Mouse (Mus musculus) regulatory T cell (primary cell): ENCODE measurements around the gene Dnajc3.

Experiments used
- in situ Hi-C: fragments of 300-600 bp; cut with MboI, MseI; formaldehyde crosslinking; loops from one replicate; pipeline ENCODE4 v1.15.1; 2025; ENCODE audit warnings: high pct_unique_total_duplicates

The Dnajc3 gene

DNA sequence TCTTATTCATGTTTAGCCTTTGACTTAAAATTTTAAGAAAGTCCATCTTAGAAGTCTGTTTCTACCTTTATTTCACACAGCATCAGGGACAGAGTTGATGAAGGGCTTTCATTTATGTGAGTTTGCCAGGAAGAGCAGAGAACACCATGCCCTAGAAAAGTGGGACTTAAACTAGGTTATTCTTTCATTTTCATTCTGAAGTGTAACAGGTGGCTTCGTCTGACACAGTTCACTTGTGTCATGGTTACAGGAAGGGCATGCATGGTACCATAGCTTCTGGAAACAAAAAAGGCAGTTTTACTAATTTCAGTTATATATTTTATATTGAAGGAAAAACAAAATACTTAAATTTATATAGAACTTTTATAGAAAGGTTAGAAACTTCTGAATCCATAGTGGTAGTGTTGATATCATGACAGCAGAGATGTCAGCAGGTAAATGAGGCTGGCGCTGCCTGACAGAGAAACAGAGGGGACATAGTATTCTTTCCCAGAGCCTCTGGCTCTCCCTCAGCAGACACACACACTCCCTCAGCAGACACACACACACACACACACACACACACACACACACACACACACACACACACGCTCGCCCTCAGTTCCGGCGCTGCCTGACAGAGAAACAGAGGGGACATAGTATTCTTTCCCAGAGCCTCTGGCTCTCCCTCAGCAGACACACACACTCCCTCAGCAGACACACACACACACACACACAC is 44.1 kb downstream of the Dnajc3 start:
- in situ Hi-C loops = loop anchor here (5.0 to 10.0 kb wide), 2 partner anchors 35 to 67 kb away; no protein-coding TSS in a partner anchor

GRCm38 (mm10) chr14:118982429-118983045 is 44.8 kb downstream of the Dnajc3 start:
- in situ Hi-C loops = loop anchor here (5.0 to 10.0 kb wide), 2 partner anchors 35 to 68 kb away; no protein-coding TSS in a partner anchor

DNA sequence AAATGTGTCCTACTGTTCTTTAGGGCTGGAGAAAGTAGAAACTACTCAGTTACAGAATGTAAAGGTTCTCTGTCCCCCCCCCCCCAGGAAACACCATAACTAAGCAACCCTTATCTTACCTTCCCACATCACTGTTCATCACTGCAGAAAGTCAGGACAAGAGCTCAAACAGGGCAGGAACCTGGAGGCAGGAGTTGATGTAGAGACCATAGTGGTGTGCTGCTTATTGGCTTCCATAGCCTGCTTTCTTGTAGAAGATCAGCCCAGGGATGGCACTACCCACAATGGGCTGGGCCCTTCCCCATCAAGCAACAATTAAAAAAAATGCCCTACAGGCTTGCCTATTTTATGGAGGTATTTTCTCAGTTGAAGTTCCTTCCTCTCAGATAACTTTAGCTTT is 45.6 kb downstream of the Dnajc3 start:
- in situ Hi-C loops = loop anchor here (5.0 to 10.0 kb wide), 2 partner anchors 36 to 69 kb away; no protein-coding TSS in a partner anchor

DNA sequence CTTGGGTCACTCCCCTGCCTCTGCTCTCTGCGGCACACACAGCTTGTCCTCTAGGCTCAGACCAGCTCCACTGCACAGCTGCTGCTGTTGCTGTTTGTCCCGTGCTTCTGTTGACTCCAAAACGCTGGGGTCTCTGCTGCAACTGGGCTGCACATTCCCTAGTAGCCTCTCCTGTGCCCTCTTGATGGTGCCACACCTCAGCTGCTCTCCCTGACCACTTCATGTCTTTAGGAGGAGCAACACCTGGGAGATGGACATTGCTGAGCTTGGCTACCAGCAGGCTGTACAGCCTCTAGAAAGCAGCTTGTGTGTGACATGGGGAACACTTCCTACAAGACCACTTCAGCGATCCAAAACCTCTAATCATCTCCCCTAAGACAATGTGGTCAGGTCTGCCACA is 46.4 kb downstream of the Dnajc3 start:
- in situ Hi-C loops = loop anchor here (5.0 to 10.0 kb wide), 2 partner anchors 37 to 69 kb away; no protein-coding TSS in a partner anchor

GRCm38 (mm10) chr14:118986653-118987522 is 49.1 kb downstream of the Dnajc3 start:
- in situ Hi-C loops = loop anchor here (10.0 kb wide), 1 partner anchor 72 kb away; no protein-coding TSS in a partner anchor

- in situ Hi-C loops = loop anchor here (10.0 kb wide), 1 partner anchor 73 kb away; no protein-coding TSS in a partner anchor
These were observed 50.0 kb downstream of the Dnajc3 start for GRCm38 (mm10) chr14:118987523-118988496.

DNA sequence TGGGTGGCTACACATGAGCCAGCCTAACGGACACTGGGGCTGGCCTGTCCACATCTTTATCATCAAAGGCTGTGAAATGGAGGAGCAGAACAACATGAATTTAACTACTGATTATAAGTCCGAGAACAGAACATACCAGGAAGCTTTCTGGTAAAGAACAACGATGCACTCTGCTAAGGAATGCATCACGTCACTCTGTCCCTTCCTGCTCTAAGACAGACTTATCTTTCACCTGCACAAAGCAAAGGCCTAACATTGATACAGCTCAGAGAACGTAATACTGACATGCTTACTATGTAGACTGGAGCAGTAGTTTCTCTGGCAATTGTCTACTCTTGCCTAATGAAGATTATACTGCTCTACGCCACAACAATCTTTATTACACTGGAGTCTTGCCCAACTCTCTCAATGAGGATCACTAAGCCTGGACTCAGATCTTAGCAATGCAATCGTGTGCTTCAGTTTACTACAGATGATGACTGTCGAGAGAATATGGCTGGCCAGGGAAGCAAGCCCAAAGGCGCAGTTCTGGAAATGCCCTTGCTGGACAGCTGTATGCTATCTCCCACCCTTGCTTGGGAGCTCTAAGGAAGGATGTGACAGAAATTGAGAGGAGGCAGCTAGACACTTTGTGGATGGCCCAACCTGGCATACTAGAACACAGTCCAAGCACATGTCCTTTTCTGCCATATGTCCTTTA is 57.6 kb downstream of the Dnajc3 start:
- in situ Hi-C loops = no loop called here

DNA sequence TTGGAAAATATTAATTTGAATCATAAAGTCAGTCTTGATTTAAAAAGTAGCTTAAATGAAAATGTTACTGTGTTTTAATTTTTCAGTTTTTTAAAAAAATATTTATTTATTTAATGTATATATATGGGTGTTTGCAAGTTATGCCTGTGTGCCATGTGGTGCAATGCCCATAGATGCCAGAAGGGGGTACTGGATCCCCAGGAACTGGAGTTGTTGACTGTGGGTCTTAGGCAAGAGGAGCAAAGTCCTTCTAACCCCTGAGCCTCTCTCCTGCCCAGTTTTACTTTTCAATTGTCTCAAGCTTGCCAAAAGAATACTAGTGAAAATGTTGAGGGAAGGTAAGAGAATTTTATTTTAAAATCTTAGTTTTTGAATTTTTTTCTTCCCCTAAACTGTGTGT is 65.5 kb downstream of the Dnajc3 start:
- in situ Hi-C loops = loop anchor here (25.0 kb wide), 1 partner anchor 766 kb away; the partner anchor contains the start of gene Sox21

GRCm38 (mm10) chr14:119005834-119006233 is 68.1 kb downstream of the Dnajc3 start:
- in situ Hi-C loops = loop anchor here (25.0 kb wide), 1 partner anchor 769 kb away; the partner anchor contains the start of gene Sox21

DNA sequence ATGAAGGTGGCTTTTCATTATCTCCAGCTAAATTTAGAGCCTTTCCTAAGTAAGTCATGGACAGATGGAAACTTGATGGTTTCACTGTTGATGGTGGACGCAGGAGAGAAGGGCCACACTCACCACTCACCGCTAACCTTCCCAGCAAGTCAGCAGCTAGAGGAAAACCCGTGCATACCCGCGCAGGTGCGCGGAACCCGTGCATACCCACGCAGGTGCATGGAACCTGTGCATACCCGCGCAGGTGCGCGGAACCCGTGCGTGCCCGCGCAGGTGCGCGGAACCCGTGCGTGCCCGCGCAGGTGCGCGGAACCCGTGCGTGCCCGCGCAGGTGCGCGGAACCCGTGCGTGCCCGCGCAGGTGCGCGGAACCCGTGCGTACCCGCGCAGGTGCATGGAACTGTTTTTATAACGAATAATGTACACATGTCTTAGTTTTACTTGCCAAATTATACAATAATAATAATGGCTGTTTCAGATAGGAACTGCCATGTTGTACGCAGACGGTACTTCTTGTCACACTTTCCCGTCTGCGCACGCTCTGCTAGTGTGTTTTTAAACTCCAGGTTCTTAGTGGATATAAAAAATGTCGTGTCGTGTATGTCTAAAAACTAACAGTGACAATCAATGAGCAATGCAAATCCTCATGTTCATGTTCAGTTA is 68.8 kb downstream of the Dnajc3 start:
- in situ Hi-C loops = loop anchor here (25.0 kb wide), 1 partner anchor 769 kb away; the partner anchor contains the start of gene Sox21

- in situ Hi-C loops = loop anchor here (25.0 kb wide), 1 partner anchor 770 kb away; the partner anchor contains the start of gene Sox21
These were observed 69.6 kb downstream of the Dnajc3 start for GRCm38 (mm10) chr14:119007103-119007951.

- in situ Hi-C loops = loop anchor here (25.0 kb wide), 1 partner anchor 771 kb away; the partner anchor contains the start of gene Sox21
These were observed 70.3 kb downstream of the Dnajc3 start for GRCm38 (mm10) chr14:119008031-119008590.

DNA sequence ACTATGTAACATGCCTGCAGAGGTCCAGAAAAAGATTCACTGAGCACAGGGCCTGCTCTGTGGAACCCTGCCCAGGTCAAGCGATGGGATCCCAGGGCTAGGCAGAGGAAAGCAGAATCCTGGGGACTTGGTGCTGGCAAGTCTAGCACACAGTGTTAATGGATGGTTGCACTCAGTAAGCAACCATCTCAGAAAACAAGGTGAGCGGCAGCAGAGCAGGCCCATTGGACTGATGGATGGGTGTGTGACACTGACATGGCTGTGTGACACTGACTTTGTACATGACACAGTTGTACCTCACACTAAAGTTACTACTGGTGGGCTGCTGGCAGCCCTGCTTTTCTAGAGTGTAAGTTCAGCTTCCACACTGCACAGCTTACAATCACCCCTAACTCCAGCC is 71.8 kb downstream of the Dnajc3 start:
- in situ Hi-C loops = loop anchor here (25.0 kb wide), 1 partner anchor 772 kb away; the partner anchor contains the start of gene Sox21

GRCm38 (mm10) chr14:119012607-119013431 is 75.0 kb downstream of the Dnajc3 start:
- in situ Hi-C loops = loop anchor here (25.0 kb wide), 1 partner anchor 776 kb away; the partner anchor contains the start of gene Sox21

DNA sequence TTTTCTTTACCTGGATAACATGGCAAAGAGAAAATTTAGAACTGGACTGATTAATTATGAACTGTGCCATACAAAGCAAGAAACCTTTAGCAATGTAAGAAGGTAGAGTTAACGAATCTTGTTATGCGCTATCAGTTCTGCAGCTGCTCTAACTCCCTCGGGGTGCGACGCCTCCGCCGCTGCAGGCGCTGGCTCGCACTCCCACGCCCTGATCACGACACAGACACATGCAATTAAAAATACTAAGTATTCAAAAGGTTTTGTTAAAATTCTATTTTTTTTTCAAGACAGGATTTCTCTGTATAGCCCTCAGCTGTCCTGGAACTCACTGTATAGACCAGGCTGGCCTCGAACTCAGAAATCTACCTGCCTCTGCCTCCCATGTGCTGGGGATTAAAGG is 75.8 kb downstream of the Dnajc3 start:
- in situ Hi-C loops = loop anchor here (25.0 kb wide), 1 partner anchor 776 kb away; the partner anchor contains the start of gene Sox21

DNA sequence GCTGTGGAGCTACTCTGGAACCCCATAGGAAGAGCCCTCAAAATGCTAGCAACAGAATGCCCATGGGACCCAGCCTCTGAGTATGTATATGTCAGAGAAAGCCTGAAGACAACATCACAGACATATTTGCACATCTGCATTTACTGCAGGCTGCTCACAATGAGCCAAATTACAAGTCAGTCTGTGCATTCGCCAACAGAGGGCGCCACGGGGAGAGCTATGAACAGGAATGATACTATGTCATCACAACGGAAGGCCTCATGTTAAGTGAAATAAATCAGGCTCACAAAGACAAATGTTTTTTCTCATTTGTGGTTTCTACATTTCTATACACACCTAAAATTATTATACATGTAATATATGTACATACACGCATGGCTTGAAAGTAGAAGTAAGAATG is 88.1 kb downstream of the Dnajc3 start:
- in situ Hi-C loops = loop anchor here (10.0 kb wide), 1 partner anchor 211 kb away; no protein-coding TSS in a partner anchor
